Mouse (Mus musculus): ENCODE measurements around the gene Tmem14c. TPM values are rescaled to one million over a fixed set of nuclear protein-coding genes. Genes with fewer than 3 reads are reported as not detected.

Tmem14c gene
- polyA plus RNA-seq, 1 experiment, result 91.8 TPM

DNA sequence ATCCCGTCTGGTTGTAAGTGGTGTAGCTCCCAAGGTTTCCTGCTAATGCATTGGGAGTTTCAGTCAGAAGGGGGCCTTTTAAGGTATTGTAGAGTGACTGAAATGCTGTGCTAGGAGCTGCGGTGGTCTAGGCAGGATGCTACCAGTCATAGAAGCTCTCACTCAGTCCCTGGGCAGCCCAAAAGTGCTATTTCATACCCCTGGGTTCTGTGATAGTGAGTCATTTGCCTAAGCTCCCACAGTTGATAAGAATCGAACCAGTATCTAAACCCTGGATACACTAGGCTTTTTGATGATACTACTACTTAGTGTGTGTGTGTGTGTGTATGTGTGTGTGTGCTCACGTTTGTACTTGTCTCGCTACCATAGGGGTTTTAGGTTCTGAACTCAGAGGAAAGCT is 14.0 kb downstream of the Tmem14c start:
- Histone ChIP-seq H3K4me1 (ENCODE audit: control insufficient read depth, insufficient read depth, low read length) (no peaks in the 10 kb centered on the region), H3K4me3 (ENCODE audit: insufficient read depth, low read length) (no peak overlapping the region), H3K27ac (ENCODE audit: insufficient read depth, low read length) (no peak overlapping the region)
- TF ChIP-seq POLR2A (IDR thresholded peaks at IDR 0.05; ENCODE audit: low read depth, low read length) (no peak), CTCF (IDR thresholded peaks at IDR 0.05; ENCODE audit: borderline replicate concordance, insufficient read depth, low read length) (no peak)

DNA sequence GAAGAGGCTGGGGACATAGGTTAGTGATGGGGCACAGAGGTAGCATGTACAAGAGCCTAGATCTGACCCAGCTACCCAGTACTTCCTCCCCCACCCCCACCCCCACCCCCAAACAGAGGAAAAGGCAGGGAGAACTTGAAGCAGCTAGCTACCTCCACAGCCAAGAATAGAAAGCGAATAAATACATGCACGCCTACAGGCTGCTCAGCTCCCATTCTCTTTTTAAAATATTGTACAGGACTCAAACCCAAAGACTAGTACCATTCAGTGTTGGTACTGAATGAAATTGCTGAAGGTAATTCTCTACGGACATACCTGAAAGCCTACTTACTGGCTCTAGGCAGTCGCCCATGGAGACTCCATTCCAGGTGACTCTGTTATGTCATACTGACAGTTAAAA is 26.4 kb downstream of the Tmem14c start:
- Histone ChIP-seq H3K27ac (ENCODE audit: insufficient read depth, low read length) (no peak overlapping the region), H3K4me1 (ENCODE audit: control insufficient read depth, insufficient read depth, low read length) (no peaks in the 10 kb centered on the region), H3K4me3 (ENCODE audit: insufficient read depth, low read length) (no peak overlapping the region)
- TF ChIP-seq POLR2A (IDR thresholded peaks at IDR 0.05; ENCODE audit: low read depth, low read length) (no peak), CTCF (IDR thresholded peaks at IDR 0.05; ENCODE audit: borderline replicate concordance, insufficient read depth, low read length) (no peak)

DNA sequence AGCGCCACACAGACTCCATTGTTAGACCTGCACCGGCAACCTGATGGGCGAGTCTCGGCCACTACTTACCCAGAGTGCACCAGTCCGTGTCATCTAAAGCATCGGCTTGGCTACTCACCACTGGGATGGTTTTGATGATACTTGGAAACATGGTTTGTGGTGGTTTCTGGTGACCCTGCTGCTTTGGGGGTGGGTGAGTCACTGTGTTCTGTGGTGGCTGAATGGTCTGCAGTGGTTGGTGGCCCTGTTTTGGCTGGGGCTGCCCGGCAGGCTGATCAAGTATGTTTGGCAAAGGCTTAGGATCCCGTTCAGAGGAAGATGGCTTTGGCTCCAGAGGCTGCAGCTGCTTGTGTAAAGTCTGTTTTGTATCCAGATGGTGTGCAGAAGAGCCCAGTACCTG is 29.8 kb downstream of the Tmem14c start:
- no peak overlapping the region for H3K4me3 ChIP-seq (ENCODE audit: insufficient read depth, low read length)
- H3K27ac ChIP-seq (ENCODE audit: insufficient read depth, low read length), result no peak overlapping the region
- no peaks in the 10 kb centered on the region for H3K4me1 ChIP-seq (ENCODE audit: control insufficient read depth, insufficient read depth, low read length)
- TF ChIP-seq CTCF (IDR thresholded peaks at IDR 0.05; ENCODE audit: borderline replicate concordance, insufficient read depth, low read length), result no peak
- no peak for TF ChIP-seq POLR2A (IDR thresholded peaks at IDR 0.05; ENCODE audit: low read depth, low read length)

DNA sequence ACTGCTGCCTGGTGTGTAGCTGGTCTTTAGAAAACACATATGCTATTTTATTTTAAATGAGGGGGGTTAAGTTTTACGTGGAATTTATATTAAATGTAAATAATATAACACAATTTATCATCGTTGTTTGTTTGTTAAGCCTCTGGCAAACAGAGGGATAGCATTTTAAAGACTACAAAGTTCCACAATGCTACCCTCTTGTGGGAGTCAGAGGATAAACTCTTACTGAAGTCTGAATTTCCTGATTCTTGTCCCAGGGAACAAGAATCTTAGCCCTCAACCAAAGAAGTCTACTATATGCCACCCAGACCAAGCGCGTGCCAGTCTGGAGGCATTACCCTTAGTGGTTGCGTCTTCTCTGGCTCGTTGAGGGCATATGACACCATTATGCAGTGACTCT is 31.2 kb downstream of the Tmem14c start:
- Histone ChIP-seq H3K27ac (ENCODE audit: insufficient read depth, low read length) (no peak overlapping the region), H3K4me1 (ENCODE audit: control insufficient read depth, insufficient read depth, low read length) (no peaks in the 10 kb centered on the region), H3K4me3 (ENCODE audit: insufficient read depth, low read length) (no peak overlapping the region)
- TF ChIP-seq POLR2A (IDR thresholded peaks at IDR 0.05; ENCODE audit: low read depth, low read length) (no peak), CTCF (IDR thresholded peaks at IDR 0.05; ENCODE audit: borderline replicate concordance, insufficient read depth, low read length) (no peak)

DNA sequence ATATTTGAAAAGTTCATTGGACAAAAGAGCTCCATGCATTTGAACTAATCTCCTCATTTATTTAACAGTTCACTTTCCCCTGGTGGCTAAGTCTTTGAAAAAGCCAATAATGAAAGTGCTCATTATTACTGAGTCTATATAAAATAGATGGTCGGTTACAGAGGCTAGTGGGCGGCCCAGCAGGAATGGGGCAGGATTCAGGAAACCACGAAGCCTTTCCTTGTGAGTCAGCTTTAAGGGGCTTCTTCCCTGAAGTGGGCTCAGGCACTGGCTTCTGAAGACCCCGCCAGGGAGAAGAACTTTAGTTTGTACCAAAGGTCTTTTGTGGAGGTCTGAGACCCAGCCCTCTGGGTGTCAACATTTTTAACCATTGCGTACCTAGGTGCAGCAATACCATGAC is 35.9 kb downstream of the Tmem14c start:
- no peaks in the 10 kb centered on the region for H3K4me1 ChIP-seq (ENCODE audit: control insufficient read depth, insufficient read depth, low read length)

DNA sequence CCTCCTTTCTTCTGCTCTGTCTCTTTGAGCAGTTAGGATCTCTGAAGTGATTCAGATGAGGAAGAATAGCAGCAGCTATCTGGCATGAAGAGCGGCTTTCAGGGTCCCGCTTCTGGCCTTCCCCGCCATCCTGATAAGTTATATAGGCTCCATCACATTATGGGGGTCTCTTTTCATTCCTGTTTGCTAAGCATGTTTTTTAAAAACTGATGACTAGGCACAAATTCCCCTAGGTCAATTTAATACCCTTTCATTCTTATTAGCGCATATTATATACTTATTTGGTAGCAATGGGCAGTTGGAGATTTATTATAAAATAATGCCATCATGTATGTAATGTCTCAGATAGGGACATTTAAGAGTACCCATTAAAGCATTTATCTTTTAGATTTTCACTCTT is 51.5 kb downstream of the Tmem14c start:
- Histone ChIP-seq H3K4me1 (ENCODE audit: control insufficient read depth, insufficient read depth, low read length) (no peaks in the 10 kb centered on the region), H3K4me3 (ENCODE audit: insufficient read depth, low read length) (no peak overlapping the region), H3K27ac (ENCODE audit: insufficient read depth, low read length) (no peak overlapping the region)
- TF ChIP-seq POLR2A (IDR thresholded peaks at IDR 0.05; ENCODE audit: low read depth, low read length) (no peak), CTCF (IDR thresholded peaks at IDR 0.05; ENCODE audit: borderline replicate concordance, insufficient read depth, low read length) (no peak)

More for the DNA sequence above, 35.9 kb downstream of the Tmem14c start:
- H3K4me3 ChIP-seq (ENCODE audit: insufficient read depth, low read length), result no peak overlapping the region
- no peak for TF ChIP-seq POLR2A (IDR thresholded peaks at IDR 0.05; ENCODE audit: low read depth, low read length)
- no peak for TF ChIP-seq CTCF (IDR thresholded peaks at IDR 0.05; ENCODE audit: borderline replicate concordance, insufficient read depth, low read length)
- no peak overlapping the region for H3K27ac ChIP-seq (ENCODE audit: insufficient read depth, low read length)

- H3K4me3 ChIP-seq (ENCODE audit: insufficient read depth, low read length), result no peak overlapping the region
- no peak for TF ChIP-seq POLR2A (IDR thresholded peaks at IDR 0.05; ENCODE audit: low read depth, low read length)
- no peak overlapping the region for H3K27ac ChIP-seq (ENCODE audit: insufficient read depth, low read length)
- H3K4me1 ChIP-seq (ENCODE audit: control insufficient read depth, insufficient read depth, low read length), result no peaks in the 10 kb centered on the region
Measured at GRCm38 (mm10) chr13:41071617-41072016, 55.5 kb downstream of the Tmem14c start.

Other genes starting within 250 kb of the Tmem14c start
- 12.5 and 12.8 TPM in 2 replicates for gene Gcnt2, start 156.5 kb upstream of the Tmem14c start, polyA plus RNA-seq (2011; ENCODE audit: insufficient read length, low read depth, missing spikeins)
- gene Pak1ip1, start 15.3 kb upstream of the Tmem14c start, polyA plus RNA-seq (2011; ENCODE audit: insufficient read length, low read depth, missing spikeins), result 54.7 and 60.7 TPM in 2 replicates
- gene Mak, start 63.4 kb downstream of the Tmem14c start, polyA plus RNA-seq (2011; ENCODE audit: insufficient read length, low read depth, missing spikeins), result not detected in 2 replicates
- gene Gcm2, start 94.7 kb downstream of the Tmem14c start, polyA plus RNA-seq (2011; ENCODE audit: insufficient read length, low read depth, missing spikeins), result not detected in 2 replicates
- not detected in 2 replicates for gene Sycp2l, start 98.0 kb downstream of the Tmem14c start, polyA plus RNA-seq (2011; ENCODE audit: insufficient read length, low read depth, missing spikeins)
- 0.14 TPM in 1 of 2 replicates, not detected in the other for gene Elovl2, start 204.1 kb downstream of the Tmem14c start, polyA plus RNA-seq (2011; ENCODE audit: insufficient read length, low read depth, missing spikeins)
- gene Smim13, start 233.6 kb downstream of the Tmem14c start, polyA plus RNA-seq (2011; ENCODE audit: insufficient read length, low read depth, missing spikeins), result 21.5 and 28.8 TPM in 2 replicates